Mouse (Mus musculus) midbrain, embryonic 15.5 days (tissue): ENCODE measurements around the gene C1qtnf7. TPM values are rescaled to one million over a fixed set of nuclear protein-coding genes. Genes with fewer than 3 reads are reported as not detected.

ENCODE experiments used
- ATAC-seq: fragments of 200-750 bp; cut with Nextera tagmentation; replicated peaks from 2 replicates; pipeline ENCODE4 v1.8.0; 2017; ENCODE audit warnings: moderate TSS enrichment
- H3K27ac ChIP-seq: fragments of 300-500 bp; sonication (generic); 2 replicates; pipeline ENCODE4 v1.5.1; 2015; ENCODE audit warnings: mild to moderate bottlenecking, inconsistent platforms
- H3K27me3 ChIP-seq: fragments of 300-500 bp; sonication (generic); replicated peaks from 2 replicates; pipeline ENCODE4 v1.6.1; 2015; ENCODE audit warnings: inconsistent platforms
- H3K36me3 ChIP-seq: fragments of 300-500 bp; sonication (generic); replicated peaks from 2 replicates; pipeline ENCODE4 v1.6.1; 2015; ENCODE audit warnings: inconsistent platforms
- H3K4me1 ChIP-seq: fragments of 300-500 bp; sonication (generic); 2 replicates; pipeline ENCODE4 v1.6.1; 2015; ENCODE audit warnings: inconsistent platforms
- H3K4me2 ChIP-seq: fragments of 300-500 bp; sonication (generic); 2 replicates; pipeline ENCODE4 v1.6.1; 2015; ENCODE audit warnings: inconsistent platforms, mild to moderate bottlenecking, moderate library complexity
- H3K4me3 ChIP-seq: fragments of 300-500 bp; sonication (generic); 2 replicates; pipeline ENCODE4 v1.5.1; 2015; ENCODE audit warnings: mild to moderate bottlenecking, inconsistent platforms
- H3K9ac ChIP-seq: fragments of 300-500 bp; sonication (generic); 2 replicates; pipeline ENCODE4 v1.6.1; 2015; ENCODE audit warnings: mild to moderate bottlenecking, inconsistent platforms
- H3K9me3 ChIP-seq: fragments of 300-500 bp; sonication (generic); 2 replicates; pipeline ENCODE4 v1.6.1; 2016; ENCODE audit warnings: inconsistent platforms
- WGBS: fragments of 180-500 bp; shearing (Covaris S2); methylation state at CpG from one replicate; pipeline ENCODE4 v1.1.7; 2015; ENCODE audit warnings: mixed read lengths; 5-methylcytosine and 5-hydroxymethylcytosine counted together
- polyA plus RNA-seq: library from polyadenylated mRNA; unstranded; fragments of >200 nt; fragmentation: Nextera tagmentation; extraction: Ambion mirVana; gene quantifications from 2 replicates; pipeline ENCODE4 v1.2.1, GENCODE M21; 2015

Gene C1qtnf7
- 1.1 and 1.2 TPM in 2 replicates for polyA plus RNA-seq

DNA sequence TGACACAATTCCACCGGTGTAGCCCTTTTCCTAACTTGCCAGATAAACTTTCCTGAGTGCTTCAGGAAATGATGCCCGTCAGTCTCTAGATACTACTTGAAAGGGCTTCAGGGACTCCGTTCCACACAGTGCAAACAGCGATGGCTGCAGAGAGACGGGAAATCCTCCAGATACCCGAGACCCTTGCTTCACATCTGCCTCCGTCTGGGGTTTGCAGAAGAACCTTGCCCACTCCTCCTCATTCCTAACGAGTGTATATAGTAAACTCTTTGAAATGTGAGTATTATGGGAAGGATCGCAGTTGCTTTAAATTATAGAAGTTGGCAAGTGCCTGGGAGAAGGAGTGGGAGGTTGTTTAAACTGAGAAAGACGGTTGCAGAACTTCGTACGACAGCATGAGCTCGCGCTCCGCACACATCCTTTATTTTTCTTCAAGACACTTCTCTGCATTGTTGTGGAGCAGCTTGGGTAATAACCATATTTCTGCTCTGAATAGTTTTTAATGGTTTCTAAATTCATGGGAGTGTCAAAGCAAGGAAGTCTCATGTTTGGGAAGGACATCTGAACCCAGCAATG is at the start of gene C1qtnf7:
C1qtnf7 (plus strand) TSS at position 138 of the 576 bp plus-strand sequence.
- no peak within 1 kb of the TSS for H3K4me3 ChIP-seq
- no peaks in the 10 kb centered on the region for H3K9me3 ChIP-seq
- H3K4me1 ChIP-seq, result no peaks in the 10 kb centered on the region
- WGBS, result 78% methylated on average over 15 of the region's 15 CpGs
- no peaks in the 10 kb centered on the region for H3K36me3 ChIP-seq
- H3K4me2 ChIP-seq, result no peak within 1 kb of the TSS
- no peak within 1 kb of the TSS for H3K27ac ChIP-seq
- H3K27me3 ChIP-seq, result no peaks in the 10 kb centered on the region
- ATAC-seq, result no peak
- H3K9ac ChIP-seq, result no peak within 1 kb of the TSS

DNA sequence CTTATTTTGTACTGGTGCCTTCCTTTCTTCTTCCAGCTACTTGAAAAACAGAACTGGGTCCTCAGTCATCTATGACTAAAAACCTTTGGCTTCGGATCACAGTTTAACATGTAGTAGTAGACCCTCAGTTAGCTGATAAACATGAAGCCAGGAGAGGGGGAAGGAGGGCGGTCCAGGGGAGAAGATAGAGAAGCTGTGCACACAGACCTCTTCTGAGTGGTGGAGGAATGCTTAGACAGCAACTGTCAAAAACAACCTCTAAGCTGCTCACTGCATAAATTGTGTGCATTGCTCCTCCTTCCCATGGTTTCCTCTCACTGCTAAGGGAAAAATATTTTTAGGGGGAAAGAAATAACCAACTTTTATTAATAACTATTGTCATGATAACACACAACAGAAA is 48.6 kb upstream of the C1qtnf7 start:
- Histone ChIP-seq H3K36me3 (no peaks in the 10 kb centered on the region), H3K27me3 (no peaks in the 10 kb centered on the region), H3K9me3 (no peaks in the 10 kb centered on the region), H3K9ac (no peak overlapping the region), H3K4me2 (no peak overlapping the region), H3K27ac (no peak overlapping the region), H3K4me1 (no peaks in the 10 kb centered on the region), H3K4me3 (no peak overlapping the region)
- ATAC-seq, result no peak
- WGBS, result 100% methylated on average over 2 of the region's 2 CpGs

DNA sequence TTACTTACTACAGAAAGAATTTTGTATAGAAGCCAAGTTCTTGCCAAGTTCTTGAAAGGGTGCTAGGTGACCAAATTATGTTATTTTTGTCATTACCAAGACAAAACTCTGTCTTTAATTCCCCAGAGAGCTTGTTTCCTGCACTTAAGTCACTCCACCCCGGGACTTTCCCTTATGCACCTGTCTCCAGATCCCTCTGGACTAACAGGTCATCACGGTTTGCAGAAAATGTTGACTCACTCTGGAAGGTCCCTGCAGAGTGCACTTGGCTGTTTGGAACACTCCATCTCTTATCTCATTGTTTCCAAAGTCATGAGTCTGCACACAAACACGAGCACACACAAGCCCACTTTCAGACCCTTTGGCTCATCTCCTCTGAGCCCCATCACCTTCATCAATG is 48.1 kb upstream of the C1qtnf7 start:
- 81% methylated on average over 3 of the region's 3 CpGs for WGBS
- Histone ChIP-seq H3K9ac (no peak overlapping the region), H3K27me3 (no peaks in the 10 kb centered on the region), H3K36me3 (no peaks in the 10 kb centered on the region), H3K27ac (no peak overlapping the region), H3K4me3 (no peak overlapping the region), H3K4me2 (no peak overlapping the region), H3K4me1 (no peaks in the 10 kb centered on the region), H3K9me3 (no peaks in the 10 kb centered on the region)
- ATAC-seq, result no peak

DNA sequence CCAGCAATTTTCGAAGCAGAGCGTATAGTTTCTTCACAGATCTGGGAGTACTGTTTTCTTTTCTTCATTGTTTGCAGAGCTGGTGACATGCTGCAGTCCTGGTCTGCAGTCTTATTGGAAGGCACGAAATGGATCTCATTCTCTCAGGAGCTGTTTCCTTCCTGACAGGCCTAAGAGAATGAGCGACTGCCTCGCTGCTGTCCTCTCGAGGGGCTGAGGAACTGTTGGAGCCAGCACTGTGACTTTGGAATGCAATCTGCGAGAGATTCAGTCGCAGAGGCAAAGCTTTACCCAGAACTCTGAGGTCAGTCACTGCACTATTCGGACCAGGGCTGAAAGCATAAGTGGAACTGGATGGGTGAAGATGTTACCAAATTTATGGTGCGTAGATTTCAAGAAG is 46.4 kb upstream of the C1qtnf7 start:
- no peaks in the 10 kb centered on the region for H3K4me1 ChIP-seq
- H3K9me3 ChIP-seq, result no peaks in the 10 kb centered on the region
- WGBS, result 77% methylated on average over 10 of the region's 10 CpGs
- no peaks in the 10 kb centered on the region for H3K36me3 ChIP-seq
- no peak overlapping the region for H3K4me3 ChIP-seq
- H3K4me2 ChIP-seq, result no peak overlapping the region
- no peak overlapping the region for H3K9ac ChIP-seq
- no peaks in the 10 kb centered on the region for H3K27me3 ChIP-seq
- ATAC-seq, result no peak
- H3K27ac ChIP-seq, result no peak overlapping the region

DNA sequence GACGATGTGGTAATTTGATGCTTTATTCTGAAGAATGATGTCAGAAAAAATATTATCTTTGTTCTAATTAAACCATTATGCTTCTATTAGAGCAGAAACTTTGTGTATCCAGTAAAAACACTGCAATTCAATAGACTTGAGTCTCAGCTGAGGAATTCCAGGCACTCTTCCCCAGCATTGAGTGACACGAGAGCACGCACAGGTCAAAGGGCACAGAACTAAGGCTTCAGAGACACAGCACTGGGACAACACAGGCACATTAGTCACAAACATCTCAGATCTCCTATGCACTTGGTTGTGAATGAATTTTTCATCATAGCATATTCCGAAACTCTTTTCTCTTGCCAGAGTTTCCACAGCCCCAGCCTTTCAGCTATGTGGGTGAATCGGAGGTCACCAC is 37.4 kb upstream of the C1qtnf7 start:
- Histone ChIP-seq H3K27ac (no peak overlapping the region), H3K9ac (no peak overlapping the region), H3K4me1 (no peaks in the 10 kb centered on the region), H3K27me3 (no peaks in the 10 kb centered on the region), H3K4me3 (no peak overlapping the region), H3K36me3 (no peaks in the 10 kb centered on the region), H3K4me2 (no peak overlapping the region), H3K9me3 (no peaks in the 10 kb centered on the region)
- ATAC-seq, result no peak
- WGBS, result 74% methylated on average over 5 of the region's 5 CpGs

DNA sequence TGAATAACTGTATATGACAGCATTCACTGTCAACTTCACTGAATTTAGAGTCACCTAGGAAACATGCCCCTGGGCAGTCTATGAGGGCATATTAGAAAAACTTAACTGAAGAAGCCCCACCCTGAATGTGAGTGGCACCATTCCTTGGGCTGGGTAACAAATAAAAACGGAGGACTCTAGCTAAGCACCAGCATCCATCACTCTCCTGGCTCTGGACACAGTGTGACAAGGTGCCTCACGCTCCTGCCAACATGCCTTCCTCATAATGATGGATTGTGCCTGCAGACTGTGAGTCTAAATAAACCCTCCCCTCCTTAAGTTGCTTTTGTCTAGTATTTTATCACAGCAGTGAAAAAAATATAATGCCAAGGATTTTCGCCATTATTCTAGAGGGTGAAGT is 35.3 kb upstream of the C1qtnf7 start:
- Histone ChIP-seq H3K4me2 (no peak overlapping the region), H3K9ac (no peak overlapping the region), H3K36me3 (no peaks in the 10 kb centered on the region), H3K4me3 (no peak overlapping the region), H3K27ac (no peak overlapping the region), H3K4me1 (no peaks in the 10 kb centered on the region), H3K27me3 (no peaks in the 10 kb centered on the region), H3K9me3 (no peaks in the 10 kb centered on the region)
- ATAC-seq, result peak; percentile 37; the same call in 1 of the 2 replicates
- 75% methylated on average over 3 of the region's 3 CpGs for WGBS

DNA sequence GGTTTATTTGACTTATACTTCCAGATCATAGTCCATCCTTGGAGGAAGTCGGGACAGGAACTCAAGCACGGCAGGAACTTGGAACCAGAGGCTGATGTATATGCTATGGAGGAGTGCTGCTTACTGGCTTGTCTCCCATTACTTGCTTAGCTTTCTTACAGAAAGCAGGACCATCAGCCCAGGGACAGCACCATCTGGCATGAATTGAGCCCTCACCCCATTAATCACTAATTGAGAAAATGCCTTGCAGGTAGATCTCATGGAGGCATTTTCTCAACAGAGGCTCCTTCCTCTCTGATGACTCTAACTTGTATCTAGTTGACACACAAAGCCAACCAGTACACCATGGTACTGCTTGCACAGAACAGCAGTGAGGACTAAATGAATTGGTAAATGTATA is 34.6 kb upstream of the C1qtnf7 start:
- 99% methylated on average over 2 of the region's 2 CpGs for WGBS

DNA sequence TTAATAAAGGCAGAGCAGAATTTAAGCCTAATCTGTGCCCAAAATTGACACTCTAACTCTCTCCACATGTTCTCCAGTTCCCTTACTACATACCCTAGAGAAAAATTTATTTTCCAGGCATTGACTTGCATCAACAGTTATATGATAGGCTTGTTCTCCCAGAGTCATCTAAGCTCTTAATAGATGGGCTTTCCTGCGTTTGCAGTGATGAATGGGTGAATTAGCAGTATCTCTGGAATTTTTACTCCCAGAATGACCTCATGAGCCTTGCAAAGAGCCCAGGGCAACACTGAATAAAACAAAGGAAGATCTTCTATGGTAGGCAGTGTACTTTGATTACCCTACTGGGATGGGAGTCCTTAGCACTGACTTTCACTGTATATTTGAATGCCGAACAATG is 33.5 kb upstream of the C1qtnf7 start:
- Histone ChIP-seq H3K9me3 (no peaks in the 10 kb centered on the region), H3K9ac (no peak overlapping the region), H3K27ac (no peak overlapping the region), H3K4me2 (no peak overlapping the region), H3K36me3 (no peaks in the 10 kb centered on the region), H3K4me1 (no peaks in the 10 kb centered on the region), H3K27me3 (no peaks in the 10 kb centered on the region), H3K4me3 (no peak overlapping the region)
- ATAC-seq, result no peak
- 57% methylated on average over 2 of the region's 2 CpGs for WGBS

More for the DNA sequence above, 34.6 kb upstream of the C1qtnf7 start:
- H3K36me3 ChIP-seq, result no peaks in the 10 kb centered on the region
- no peak overlapping the region for H3K4me3 ChIP-seq
- H3K9me3 ChIP-seq, result no peaks in the 10 kb centered on the region
- no peaks in the 10 kb centered on the region for H3K27me3 ChIP-seq
- H3K27ac ChIP-seq, result no peak overlapping the region
- no peak for ATAC-seq
- no peak overlapping the region for H3K9ac ChIP-seq
- H3K4me2 ChIP-seq, result no peak overlapping the region
- no peaks in the 10 kb centered on the region for H3K4me1 ChIP-seq

DNA sequence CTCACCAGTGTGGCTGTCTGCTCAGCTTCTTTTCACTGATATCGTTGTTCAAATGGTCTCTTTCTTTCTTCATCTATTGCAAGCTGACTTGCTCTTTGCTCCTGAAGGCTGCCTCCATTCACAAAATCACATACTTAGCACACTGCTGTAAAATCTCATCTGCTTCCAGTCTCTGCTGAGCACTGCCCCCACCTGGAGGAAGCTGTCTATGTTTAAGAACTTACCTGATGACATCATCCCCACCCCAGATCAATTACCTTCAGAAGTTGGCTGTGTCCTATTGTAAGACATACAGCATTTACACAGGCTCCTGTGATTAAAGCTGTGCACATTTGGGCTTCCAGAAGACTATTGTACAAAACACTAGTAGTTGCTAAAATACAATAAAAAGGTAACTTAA is 13.5 kb upstream of the C1qtnf7 start:
- Histone ChIP-seq H3K9me3 (no peaks in the 10 kb centered on the region), H3K27me3 (no peaks in the 10 kb centered on the region), H3K4me3 (no peak overlapping the region), H3K36me3 (no peaks in the 10 kb centered on the region), H3K4me2 (no peak overlapping the region), H3K9ac (no peak overlapping the region), H3K4me1 (no peaks in the 10 kb centered on the region), H3K27ac (no peak overlapping the region)
- 85% methylated on average over 1 of the region's 1 CpGs for WGBS
- ATAC-seq, result no peak

DNA sequence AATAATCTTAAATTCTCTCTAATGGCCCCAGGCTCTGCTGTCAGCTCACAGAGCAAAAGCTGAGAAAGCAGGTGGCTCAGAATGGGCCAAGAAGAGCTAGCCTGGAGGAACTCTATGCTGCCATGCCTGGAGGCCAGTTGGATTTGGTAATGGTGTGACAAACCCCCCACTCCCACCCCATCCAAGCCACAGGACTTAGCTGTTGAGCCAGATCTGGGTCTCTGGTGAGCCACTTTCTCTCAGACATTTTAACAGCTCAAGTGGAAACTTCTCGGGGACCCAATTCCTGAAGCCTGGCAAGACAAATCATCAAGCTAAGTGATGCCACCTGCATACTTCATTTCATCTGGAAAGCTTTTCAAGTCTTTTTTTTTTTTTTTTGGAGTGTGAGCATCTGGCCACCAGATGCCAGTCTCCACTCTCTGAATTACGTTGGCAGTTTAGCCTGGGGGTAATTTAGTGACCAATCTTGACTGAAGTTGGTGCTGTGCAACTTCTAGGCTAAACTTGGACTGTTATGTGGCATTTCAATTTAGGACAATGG is 11.0 kb upstream of the C1qtnf7 start:
- Histone ChIP-seq H3K9me3 (no peaks in the 10 kb centered on the region), H3K4me1 (no peaks in the 10 kb centered on the region), H3K27me3 (no peaks in the 10 kb centered on the region), H3K36me3 (no peaks in the 10 kb centered on the region), H3K9ac (no peak overlapping the region), H3K4me2 (no peak overlapping the region), H3K27ac (no peak overlapping the region), H3K4me3 (no peak overlapping the region)
- WGBS, result 82% methylated on average over 2 of the region's 2 CpGs
- no peak for ATAC-seq

DNA sequence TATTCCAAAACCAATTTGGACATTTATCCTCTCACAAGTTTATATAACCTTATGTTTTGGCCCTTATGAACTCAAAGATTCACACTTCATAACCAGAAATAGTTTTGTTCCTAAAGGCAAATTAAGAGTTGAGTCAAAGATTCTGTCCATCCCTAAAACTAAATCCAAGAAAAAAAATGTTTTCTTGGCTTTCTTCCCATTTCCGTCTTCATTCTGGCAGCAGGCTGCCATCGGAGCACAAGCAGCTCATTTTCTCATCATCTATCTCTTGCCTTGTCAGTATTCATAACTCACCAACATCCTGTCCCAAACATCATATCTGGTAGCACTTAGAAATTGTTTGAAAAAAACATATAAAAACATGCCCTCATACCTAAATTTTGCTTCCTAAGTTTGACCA is 6.9 kb upstream of the C1qtnf7 start:
- Histone ChIP-seq H3K36me3 (no peaks in the 10 kb centered on the region), H3K27me3 (no peaks in the 10 kb centered on the region), H3K4me1 (no peaks in the 10 kb centered on the region), H3K9me3 (no peaks in the 10 kb centered on the region), H3K27ac (no peak overlapping the region), H3K4me3 (no peak overlapping the region), H3K4me2 (no peak overlapping the region), H3K9ac (no peak overlapping the region)
- 82% methylated on average over 2 of the region's 2 CpGs for WGBS
- ATAC-seq, result no peak

DNA sequence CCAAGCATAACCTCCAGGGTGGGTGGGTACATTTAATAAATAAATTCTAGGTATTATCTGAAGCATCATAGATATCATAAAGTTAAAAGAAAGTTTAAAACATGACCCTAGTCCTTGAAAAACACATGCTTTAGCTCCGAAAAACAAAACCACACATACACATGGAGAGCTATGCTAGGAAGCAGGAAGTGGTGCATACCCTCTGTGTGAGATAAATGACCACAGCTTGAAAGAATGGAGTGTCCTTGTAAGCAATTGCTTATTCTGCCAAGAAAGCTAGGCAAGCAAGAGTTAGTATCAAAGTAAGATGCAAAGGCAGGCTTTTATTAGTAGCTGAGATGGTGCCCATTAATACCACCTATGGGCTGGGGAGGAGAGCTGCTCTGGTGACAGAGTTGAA is 6.4 kb upstream of the C1qtnf7 start:
- no peak for ATAC-seq
- Histone ChIP-seq H3K9ac (no peak overlapping the region), H3K9me3 (no peaks in the 10 kb centered on the region), H3K4me3 (no peak overlapping the region), H3K27me3 (no peaks in the 10 kb centered on the region), H3K4me2 (no peak overlapping the region), H3K36me3 (no peaks in the 10 kb centered on the region), H3K4me1 (no peaks in the 10 kb centered on the region), H3K27ac (no peak overlapping the region)
- WGBS, result 90% methylated on average over 1 of the region's 1 CpGs

DNA sequence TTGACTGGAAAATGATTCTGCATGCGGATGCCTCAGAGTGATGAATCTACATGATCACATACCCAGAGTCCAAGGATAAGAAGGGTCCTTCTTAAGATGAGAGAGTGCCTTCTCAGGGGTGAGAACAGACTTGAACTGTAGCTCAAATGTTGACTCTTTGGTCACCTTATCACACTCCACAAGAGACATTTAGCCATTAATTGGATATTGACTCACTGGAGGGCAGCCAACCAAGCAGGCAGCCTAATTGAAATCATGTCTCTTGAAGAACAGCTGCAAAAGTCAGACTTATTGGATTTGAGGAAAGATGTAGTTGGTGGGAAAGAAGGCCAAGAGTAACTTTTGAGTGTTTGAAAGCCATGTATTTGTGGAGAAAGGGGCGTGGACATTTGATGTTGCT is 4.2 kb upstream of the C1qtnf7 start:
- no peak for ATAC-seq
- H3K4me2 ChIP-seq, result no peak overlapping the region
- no peaks in the 10 kb centered on the region for H3K9me3 ChIP-seq
- no peaks in the 10 kb centered on the region for H3K36me3 ChIP-seq
- H3K27me3 ChIP-seq, result no peaks in the 10 kb centered on the region
- no peak overlapping the region for H3K4me3 ChIP-seq
- no peaks in the 10 kb centered on the region for H3K4me1 ChIP-seq
- no peak overlapping the region for H3K27ac ChIP-seq
- H3K9ac ChIP-seq, result no peak overlapping the region
- 88% methylated on average over 2 of the region's 2 CpGs for WGBS
